Mouse (Mus musculus): ENCODE measurements at regions not wholly inside any gene's neighbourhood (a gene's known extent, or its start where the extent isn't known, plus 50 kb on each side); places are given as distances from the start of the nearest gene placed in this dataset.
"Not testable (repeated sequence)": the region's sequence is repeated elsewhere in the genome, so short reads cannot be mapped to it uniquely, and the experiment has no call there.

DNA sequence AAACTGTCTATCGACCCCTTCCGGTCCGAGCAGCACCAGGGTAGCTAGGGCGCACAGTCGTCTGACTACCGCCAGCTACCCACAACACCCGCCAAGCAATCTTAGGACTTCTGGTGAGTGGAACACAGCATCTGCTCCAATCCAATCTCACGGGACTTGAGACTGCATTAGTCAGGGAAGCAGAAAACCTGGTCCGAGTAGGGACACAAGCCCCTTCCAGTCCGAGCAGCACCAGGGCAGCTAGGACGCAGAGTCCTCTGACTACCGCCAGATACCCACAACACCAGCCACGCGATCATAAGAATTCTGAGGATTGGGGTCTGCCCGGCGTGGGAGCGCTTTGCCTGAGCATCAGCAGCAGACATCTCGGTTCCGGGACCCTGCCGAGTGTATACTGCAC lies 79.6 kb downstream of the Gm10715 start:
- intact Hi-C loops (cut with DNase I); DNase-seq: not testable (repeated sequence)

DNA sequence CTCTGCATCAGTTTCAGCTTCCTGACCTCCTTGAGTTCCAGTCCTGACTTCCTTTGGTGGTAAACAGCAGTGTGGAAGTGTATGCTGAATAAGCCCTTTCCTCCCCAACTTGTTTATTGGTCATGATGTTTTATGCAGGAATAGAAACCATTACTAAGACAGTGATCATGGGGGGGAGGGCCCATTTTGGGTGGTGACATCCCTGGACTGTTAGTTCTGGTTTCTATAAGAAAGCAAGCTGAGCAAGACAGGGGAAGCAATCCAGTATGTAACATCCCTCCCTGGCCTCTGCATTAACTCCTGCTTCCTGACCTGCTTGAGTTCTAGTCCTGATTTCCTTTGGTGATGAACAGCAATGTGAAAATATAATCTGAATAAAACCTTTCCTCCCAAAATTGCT lies 124.5 kb downstream of the Gm10715 start:
- no peak for DNase-seq
- intact Hi-C loops (cut with DNase I) = no loop called here

DNA sequence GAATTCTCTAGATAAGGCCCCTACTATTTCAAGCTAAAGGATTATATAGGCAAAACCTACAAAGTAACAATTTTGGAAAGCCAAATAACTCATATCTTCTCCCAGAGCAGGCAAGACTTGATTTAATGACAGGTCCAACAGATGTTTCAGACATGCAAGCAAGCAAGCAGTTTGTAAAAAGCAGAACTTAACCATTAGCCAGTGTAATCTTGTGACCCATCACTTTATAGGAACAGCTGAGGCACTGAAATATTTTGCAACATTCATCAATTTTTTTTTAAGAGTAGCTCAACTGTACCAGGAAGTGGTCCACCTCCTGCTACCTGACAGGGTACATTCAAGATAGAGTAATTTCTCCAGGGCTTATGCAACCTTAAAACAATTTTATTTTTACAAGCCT lies 147.7 kb downstream of the Gm10715 start:
- intact Hi-C loops (cut with DNase I) = no loop called here
- no peak for DNase-seq

DNA sequence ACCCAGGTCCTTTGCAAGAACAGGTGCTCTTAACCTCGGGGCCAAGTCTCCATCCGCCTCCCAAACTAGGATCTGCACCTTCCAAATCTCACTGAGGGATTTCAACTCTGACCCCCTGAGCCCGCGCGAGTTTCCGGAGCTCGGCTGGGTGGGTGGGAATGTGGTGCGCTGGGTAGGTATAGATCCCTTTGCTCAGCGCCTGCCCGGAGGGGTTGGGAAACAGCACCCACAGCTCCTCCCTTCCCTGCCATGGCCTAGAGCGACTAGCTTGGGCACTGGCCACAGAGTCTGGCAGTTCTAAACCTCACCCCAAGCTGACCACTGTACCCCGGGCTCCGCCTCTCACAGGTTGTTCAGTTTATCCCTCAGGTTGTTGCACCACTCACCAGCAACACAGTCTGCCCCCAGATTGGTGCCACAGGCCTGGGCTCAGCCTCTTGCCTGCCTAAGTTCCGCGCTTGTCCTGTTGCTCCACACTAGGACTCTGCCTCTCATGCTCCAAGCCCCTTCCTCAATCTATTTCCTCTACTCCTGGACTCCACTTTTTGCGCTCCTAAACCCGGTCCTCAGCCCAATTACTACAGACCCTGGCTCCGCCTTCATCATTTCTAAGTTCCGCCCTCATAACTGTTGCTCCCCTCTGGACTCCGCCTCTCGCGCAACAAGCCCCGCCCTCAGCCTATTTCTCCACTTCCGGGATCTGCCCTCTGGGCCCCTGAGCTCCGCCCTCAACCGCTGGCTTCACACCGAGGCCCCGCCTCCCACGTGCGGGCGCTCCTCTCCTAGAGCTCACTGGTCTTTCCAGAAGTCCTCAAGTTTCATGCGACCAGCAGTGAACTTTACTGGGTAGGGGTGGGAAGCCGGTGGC lies 135.6 kb upstream of the Alkbh8 start:
- no peak for DNase-seq
- intact Hi-C loops (cut with DNase I) = no loop called here

DNA sequence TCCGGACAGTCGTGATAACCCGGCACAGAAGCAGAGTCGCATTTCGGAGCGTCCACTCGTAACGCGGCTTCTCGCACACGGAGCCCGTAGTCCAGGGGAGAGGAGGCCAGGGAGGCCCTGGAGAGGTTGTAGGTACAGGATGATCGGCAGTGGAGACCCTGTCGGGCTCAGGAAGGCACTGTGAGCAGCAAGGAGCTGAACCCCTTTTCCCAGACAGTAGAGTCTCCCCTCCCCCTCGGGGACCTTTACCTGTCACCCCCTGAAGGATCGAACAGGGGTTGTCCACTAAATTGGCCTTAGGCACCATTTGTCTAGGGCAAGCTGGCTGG lies 135.0 kb upstream of the Alkbh8 start:
- intact Hi-C loops (cut with DNase I) = not testable (repeated sequence)

DNA sequence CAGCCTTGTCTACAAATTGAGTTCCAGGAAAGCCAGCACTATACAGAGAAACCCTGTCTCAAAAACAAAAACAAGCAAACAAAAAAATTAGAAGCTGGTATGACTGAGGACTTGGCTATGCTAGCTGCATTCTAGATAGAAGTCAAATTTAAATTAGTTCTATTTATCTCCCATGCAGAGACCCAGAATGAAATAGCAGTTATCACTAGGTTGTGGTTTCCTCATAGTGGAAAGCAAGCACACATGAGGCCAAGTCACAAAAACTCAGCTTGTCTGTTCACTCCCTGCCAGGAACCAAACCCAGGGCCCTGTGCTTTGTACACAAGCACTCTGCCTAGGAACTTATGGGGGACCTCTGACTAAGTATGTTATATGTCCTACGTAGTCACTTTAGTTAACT lies 126.8 kb upstream of the Alkbh8 start:
- intact Hi-C loops (cut with DNase I) = not testable (repeated sequence)

More for the DNA sequence above, 135.0 kb upstream of the Alkbh8 start:
- not testable (repeated sequence) for DNase-seq

DNA sequence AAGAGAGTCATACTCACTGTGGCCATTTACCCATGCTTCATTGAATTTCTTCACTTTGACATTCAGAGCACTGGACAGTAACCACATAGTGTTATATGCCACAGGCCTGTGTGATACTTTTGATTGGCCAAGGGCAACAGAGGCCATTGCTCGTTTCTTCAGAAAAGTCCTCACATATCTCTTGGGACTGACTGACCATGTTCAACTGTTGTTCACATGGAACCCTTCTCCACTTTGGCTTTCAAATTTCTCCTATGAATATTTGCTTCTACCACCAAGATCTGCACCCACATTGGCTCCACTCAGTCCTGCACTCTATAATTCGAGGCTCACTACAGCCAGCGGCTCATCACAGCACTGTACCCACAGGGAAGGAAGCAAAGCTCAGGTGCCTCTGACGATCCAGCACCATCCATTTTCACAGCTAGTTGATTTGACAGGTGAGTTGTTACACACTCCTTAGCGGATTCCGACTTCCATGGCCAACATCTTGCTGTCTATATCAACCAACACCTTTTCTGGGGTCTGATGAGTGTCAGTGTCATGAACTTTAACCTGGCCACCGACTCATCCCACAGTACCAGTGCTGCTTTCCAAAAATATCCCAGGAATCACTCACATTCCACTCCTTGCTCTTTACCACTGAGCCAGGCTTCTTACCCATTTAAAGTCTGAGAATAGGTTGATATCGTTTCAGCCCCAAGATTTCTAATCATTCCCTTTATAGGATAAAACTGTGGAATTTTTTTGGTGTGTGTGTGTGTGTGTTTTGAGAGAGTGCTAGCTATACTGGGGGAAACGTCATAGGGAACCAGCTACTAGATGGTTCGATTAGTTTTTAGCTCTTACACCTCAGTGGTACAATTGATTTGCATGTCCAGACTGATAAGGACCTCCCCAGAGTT lies 76.3 kb upstream of the Alkbh8 start:
- intact Hi-C loops (cut with DNase I) = no loop called here
- peak in 1 of 2 experiments; percentile 45 for DNase-seq

More for the DNA sequence above, 126.8 kb upstream of the Alkbh8 start:
- DNase-seq = not testable (repeated sequence)

DNA sequence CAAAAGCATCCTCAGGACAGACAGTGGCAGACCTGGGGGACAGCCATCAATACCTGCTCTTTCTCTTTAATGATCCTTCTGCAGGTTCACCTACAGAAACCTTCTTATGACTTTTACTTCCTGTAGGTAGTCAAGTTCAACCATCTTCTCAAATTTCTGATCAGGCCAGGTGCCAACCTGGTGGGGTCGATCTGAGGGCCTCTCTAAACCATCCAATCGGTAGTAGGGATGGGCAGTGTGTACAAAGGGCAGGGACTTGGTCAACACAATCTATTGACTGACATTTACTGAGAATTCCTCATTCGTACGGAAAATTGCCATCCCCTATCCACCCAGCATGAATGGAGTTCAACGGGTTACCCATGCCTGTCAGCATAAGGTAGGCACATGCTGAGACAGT lies 74.8 kb upstream of the Alkbh8 start:
- intact Hi-C loops (cut with DNase I) = no loop called here
- DNase-seq = no peak

DNA sequence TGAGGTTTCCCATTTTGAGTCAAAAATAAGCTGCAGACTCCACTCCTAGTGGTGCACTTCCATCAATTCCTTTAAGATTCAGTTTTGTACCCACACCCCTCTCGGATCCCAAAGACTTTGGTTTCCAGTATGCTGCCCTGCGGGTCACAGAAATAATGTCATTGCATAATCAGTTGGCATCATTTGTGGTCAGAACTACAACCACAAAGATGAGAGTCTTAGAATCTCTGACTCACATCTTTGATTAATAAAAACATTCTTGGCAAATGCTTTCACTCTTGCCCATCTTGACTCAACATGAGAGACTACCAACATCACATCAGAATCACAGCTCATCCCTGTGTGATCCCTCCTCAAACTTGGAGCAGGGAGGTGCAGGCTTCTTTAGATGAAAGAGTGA lies 74.1 kb upstream of the Alkbh8 start:
- DNase-seq = no peak
- intact Hi-C loops (cut with DNase I) = no loop called here

DNA sequence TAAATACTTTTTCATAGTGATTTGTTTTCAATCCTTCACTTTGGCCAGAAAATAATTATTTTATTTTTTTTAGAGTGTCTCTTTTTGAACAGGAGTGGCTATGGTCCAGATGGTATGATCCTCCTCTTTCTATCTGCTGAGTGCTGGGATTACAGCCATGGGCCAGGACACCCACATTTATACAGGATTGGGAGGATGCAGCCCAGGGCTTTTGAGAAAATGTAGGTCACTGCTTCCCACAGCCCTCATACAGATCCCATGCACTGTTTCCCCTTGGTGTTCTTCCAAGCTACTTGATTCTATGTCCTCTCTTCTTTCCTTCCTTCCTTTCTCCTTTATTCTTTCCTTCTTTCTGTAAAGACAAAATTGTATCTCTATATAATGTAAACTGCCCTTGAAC lies 70.5 kb upstream of the Alkbh8 start:
- intact Hi-C loops (cut with DNase I) = no loop called here
- no peak for DNase-seq

DNA sequence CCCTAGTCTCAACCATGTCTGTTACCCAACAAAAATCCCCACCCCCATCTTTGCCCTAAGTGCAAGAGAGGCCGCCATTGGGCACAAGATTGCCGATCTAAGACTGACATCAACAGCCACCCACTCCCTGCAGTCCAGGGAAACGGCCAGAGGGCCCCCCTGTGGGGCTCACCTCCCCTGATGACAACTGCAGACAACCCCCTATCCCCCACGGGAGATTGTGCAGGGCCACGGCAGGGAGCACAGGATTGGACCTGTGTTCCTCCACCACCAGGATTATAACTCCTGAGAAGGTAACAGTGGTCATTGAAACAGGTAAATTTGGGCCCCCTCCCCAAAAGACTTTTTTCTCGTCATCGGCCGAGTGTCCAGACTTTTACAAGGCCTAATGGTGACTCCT lies 54.4 kb upstream of the Alkbh8 start:
- intact Hi-C loops (cut with DNase I); DNase-seq: not testable (repeated sequence)

DNA sequence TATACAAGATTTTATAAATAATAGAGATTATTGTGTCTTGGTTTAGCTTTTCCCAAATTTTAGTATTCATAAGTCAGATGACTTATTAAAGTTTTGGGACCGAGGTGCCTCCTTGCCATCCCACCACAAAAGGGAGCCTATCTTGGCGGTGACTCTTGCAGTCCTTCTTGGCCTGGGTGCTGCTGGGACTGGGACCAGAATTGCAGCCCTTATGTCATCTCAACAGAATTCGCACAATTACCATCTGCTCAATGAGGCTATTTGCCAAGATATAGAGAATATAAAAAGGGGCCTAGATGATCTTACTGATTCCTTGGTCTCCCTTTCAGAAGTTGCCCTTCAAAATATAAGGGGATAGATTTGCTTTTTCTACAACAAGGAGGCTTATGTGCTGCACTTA lies 53.0 kb upstream of the Alkbh8 start:
- DNase-seq; intact Hi-C loops (cut with DNase I): not testable (repeated sequence)

DNA sequence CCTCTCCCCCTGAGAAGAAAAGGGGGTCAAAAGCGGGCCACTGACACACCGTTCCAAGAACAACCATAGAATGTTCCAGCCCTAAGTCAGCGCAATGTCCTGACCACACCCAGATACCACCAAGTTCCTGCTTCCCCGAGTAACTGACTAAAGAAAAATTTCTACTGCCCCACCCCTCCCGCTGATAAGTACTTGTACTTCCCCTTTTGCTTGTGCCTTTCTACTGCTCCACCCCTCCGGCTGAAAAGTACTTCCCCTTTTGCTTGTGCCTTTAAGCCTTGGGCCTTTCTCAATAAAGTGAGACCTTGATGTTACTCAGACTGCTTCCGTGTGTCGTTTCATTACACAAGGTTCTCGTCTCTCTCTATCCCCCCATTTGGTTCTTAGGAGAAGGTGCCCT lies 51.6 kb upstream of the Alkbh8 start:
- intact Hi-C loops (cut with DNase I); DNase-seq: not testable (repeated sequence)

Data from gastrocnemius, postnatal 36 days (tissue).